Mouse (Mus musculus): Measurements from ENCODE around the gene Fgf4. TPM values are rescaled to one million over a fixed set of nuclear protein-coding genes. Genes with fewer than 3 reads are reported as not detected.
"Not testable (repeated sequence)": the region's sequence is repeated elsewhere in the genome, so short reads cannot be mapped to it uniquely, and the experiment has no call there.

Gene Fgf4
- polyA plus RNA-seq, 1 experiment from 2014 or later = not detected

- ATAC-seq (no peak), DNase-seq (ENCODE audit: low read depth, low spot score) (no peak)
- H3K27me3 ChIP-seq = peaks cover 26% of the 10 kb centered on the region
- no peak for TF ChIP-seq CTCF (IDR thresholded peaks at IDR 0.05)
- POLR2A ChIA-PET = no interaction called here
- in situ Hi-C loops (cut with MboI; ENCODE audit: low pct_unique_long_range_greater_than_20kb) = no loop called here
- CTCF ChIA-PET = interaction anchor here (0.6 to 1.2 kb wide), 3 partner anchors 20 to 126 kb away, joined by 3 to 4 read pairs (median 3); no protein-coding TSS in a partner anchor
Observed at GRCm38 (mm10) chr7:144867161-144867560, 20.0 kb downstream of the Fgf4 start.

- no peak for ATAC-seq
- POLR2A ChIA-PET = no interaction called here
- CTCF ChIA-PET = interaction anchor here (0.6 to 1.2 kb wide), 3 partner anchors 20 to 125 kb away, joined by 3 to 4 read pairs (median 3); no protein-coding TSS in a partner anchor
- in situ Hi-C loops (cut with MboI; ENCODE audit: low pct_unique_long_range_greater_than_20kb) = no loop called here
- DNase-seq (ENCODE audit: low read depth, low spot score) = no peak
- H3K27me3 ChIP-seq = peaks cover 22% of the 10 kb centered on the region
- no peak for TF ChIP-seq CTCF (IDR thresholded peaks at IDR 0.05)
Observed at GRCm38 (mm10) chr7:144867602-144868001, 20.4 kb downstream of the Fgf4 start.

- POLR2A ChIA-PET = no interaction called here
- CTCF ChIA-PET = no interaction called here
- H3K27me3 ChIP-seq = peaks cover 7% of the 10 kb centered on the region
- TF ChIP-seq CTCF (IDR thresholded peaks at IDR 0.05) = no peak
- no peak for ATAC-seq
- in situ Hi-C loops (cut with MboI; ENCODE audit: low pct_unique_long_range_greater_than_20kb) = loop anchor here (10.0 kb wide), 1 partner anchor 158 kb away; no protein-coding TSS in a partner anchor
- no peak for DNase-seq (ENCODE audit: low read depth, low spot score)
Observed at GRCm38 (mm10) chr7:144872420-144872819, 25.3 kb downstream of the Fgf4 start.

- ATAC-seq = no peak
- in situ Hi-C loops (cut with MboI; ENCODE audit: low pct_unique_long_range_greater_than_20kb) = loop anchor here (10.0 kb wide), 1 partner anchor 158 kb away; no protein-coding TSS in a partner anchor
- TF ChIP-seq CTCF (IDR thresholded peaks at IDR 0.05) = no peak
- ChIA-PET POLR2A (interaction anchor here (0.6 kb wide), 1 partner anchor 91 kb away, joined by 3 read pairs; no protein-coding TSS in a partner anchor), CTCF (no interaction called here)
- DNase-seq (ENCODE audit: low read depth, low spot score) = no peak
- H3K27me3 ChIP-seq = peaks cover 4% of the 10 kb centered on the region
Observed at GRCm38 (mm10) chr7:144873160-144873559, 26.0 kb downstream of the Fgf4 start.

- ChIA-PET CTCF (no interaction called here), POLR2A (no interaction called here)
- in situ Hi-C loops (cut with MboI; ENCODE audit: low pct_unique_long_range_greater_than_20kb) = loop anchor here (10.0 kb wide), 1 partner anchor 159 kb away; no protein-coding TSS in a partner anchor
- DNase-seq (ENCODE audit: low read depth, low spot score) (no peak), ATAC-seq (no peak)
- H3K27me3 ChIP-seq = peaks cover 4% of the 10 kb centered on the region
- TF ChIP-seq CTCF (IDR thresholded peaks at IDR 0.05) = no peak
Observed at GRCm38 (mm10) chr7:144874226-144874625, 27.1 kb downstream of the Fgf4 start.

GRCm38 (mm10) chr7:144878401-144878800 lies 31.2 kb downstream of the Fgf4 start:
- in situ Hi-C loops (cut with MboI; ENCODE audit: low pct_unique_long_range_greater_than_20kb) = loop anchor here (10.0 kb wide), 1 partner anchor 164 kb away; no protein-coding TSS in a partner anchor
- no peak for TF ChIP-seq CTCF (IDR thresholded peaks at IDR 0.05)
- peaks cover 4% of the 10 kb centered on the region for H3K27me3 ChIP-seq
- DNase-seq (ENCODE audit: low read depth, low spot score) (no peak), ATAC-seq (no peak)
- ChIA-PET POLR2A (no interaction called here), CTCF (no interaction called here)

GRCm38 (mm10) chr7:144883106-144883505 lies 35.9 kb downstream of the Fgf4 start:
- ATAC-seq (no peak), DNase-seq (ENCODE audit: low read depth, low spot score) (no peak)
- ChIA-PET CTCF (no interaction called here), POLR2A (no interaction called here)
- no peak for TF ChIP-seq CTCF (IDR thresholded peaks at IDR 0.05)
- H3K27me3 ChIP-seq = no peaks in the 10 kb centered on the region
- in situ Hi-C loops (cut with MboI; ENCODE audit: low pct_unique_long_range_greater_than_20kb) = no loop called here

- no peak for ATAC-seq
- no peak for TF ChIP-seq CTCF (IDR thresholded peaks at IDR 0.05)
- no peak for DNase-seq (ENCODE audit: low read depth, low spot score)
- no peaks in the 10 kb centered on the region for H3K27me3 ChIP-seq
- in situ Hi-C loops (cut with MboI; ENCODE audit: low pct_unique_long_range_greater_than_20kb) = no loop called here
- POLR2A ChIA-PET = no interaction called here
- CTCF ChIA-PET = interaction anchor here (1.0 to 1.2 kb wide), 3 partner anchors 20 to 300 kb away, joined by 3 to 4 read pairs (median 3); no protein-coding TSS in a partner anchor
Observed at GRCm38 (mm10) chr7:144887672-144888071, 40.5 kb downstream of the Fgf4 start.

- H3K27me3 ChIP-seq = no peaks in the 10 kb centered on the region
- CTCF ChIA-PET = interaction anchor here (1.1 kb wide), 1 partner anchor 106 kb away, joined by 3 read pairs; no protein-coding TSS in a partner anchor
- in situ Hi-C loops (cut with MboI; ENCODE audit: low pct_unique_long_range_greater_than_20kb) = no loop called here
- no peak for ATAC-seq
- no peak for TF ChIP-seq CTCF (IDR thresholded peaks at IDR 0.05)
- POLR2A ChIA-PET = no interaction called here
- no peak for DNase-seq (ENCODE audit: low read depth, low spot score)
Observed at GRCm38 (mm10) chr7:144888564-144889299, 41.6 kb downstream of the Fgf4 start.

GRCm38 (mm10) chr7:144890661-144891060 lies 43.5 kb downstream of the Fgf4 start:
- CTCF ChIA-PET; ATAC-seq; DNase-seq (ENCODE audit: low read depth, low spot score); POLR2A ChIA-PET; H3K27me3 ChIP-seq: not testable (repeated sequence)
- in situ Hi-C loops (cut with MboI; ENCODE audit: low pct_unique_long_range_greater_than_20kb) = loop anchor here (5.0 kb wide), 1 partner anchor 188 kb away; no protein-coding TSS in a partner anchor

- POLR2A ChIA-PET = no interaction called here
- no peak for DNase-seq (ENCODE audit: low read depth, low spot score)
Observed at GRCm38 (mm10) chr7:144891863-144892262, 44.7 kb downstream of the Fgf4 start.

More at GRCm38 (mm10) chr7:144891863-144892262, 44.7 kb downstream of the Fgf4 start:
- CTCF ChIA-PET = interaction anchor here (1.4 kb wide), 1 partner anchor 111 kb away, joined by 3 read pairs; no protein-coding TSS in a partner anchor
- peaks cover 17% of the 10 kb centered on the region for H3K27me3 ChIP-seq
- ATAC-seq = no peak
- in situ Hi-C loops (cut with MboI; ENCODE audit: low pct_unique_long_range_greater_than_20kb) = loop anchor here (5.0 kb wide), 1 partner anchor 190 kb away; no protein-coding TSS in a partner anchor
- no peak for TF ChIP-seq CTCF (IDR thresholded peaks at IDR 0.05)
